Mouse (Mus musculus): Measurements from ENCODE around the gene Traf3ip1.

The Traf3ip1 gene

DNA sequence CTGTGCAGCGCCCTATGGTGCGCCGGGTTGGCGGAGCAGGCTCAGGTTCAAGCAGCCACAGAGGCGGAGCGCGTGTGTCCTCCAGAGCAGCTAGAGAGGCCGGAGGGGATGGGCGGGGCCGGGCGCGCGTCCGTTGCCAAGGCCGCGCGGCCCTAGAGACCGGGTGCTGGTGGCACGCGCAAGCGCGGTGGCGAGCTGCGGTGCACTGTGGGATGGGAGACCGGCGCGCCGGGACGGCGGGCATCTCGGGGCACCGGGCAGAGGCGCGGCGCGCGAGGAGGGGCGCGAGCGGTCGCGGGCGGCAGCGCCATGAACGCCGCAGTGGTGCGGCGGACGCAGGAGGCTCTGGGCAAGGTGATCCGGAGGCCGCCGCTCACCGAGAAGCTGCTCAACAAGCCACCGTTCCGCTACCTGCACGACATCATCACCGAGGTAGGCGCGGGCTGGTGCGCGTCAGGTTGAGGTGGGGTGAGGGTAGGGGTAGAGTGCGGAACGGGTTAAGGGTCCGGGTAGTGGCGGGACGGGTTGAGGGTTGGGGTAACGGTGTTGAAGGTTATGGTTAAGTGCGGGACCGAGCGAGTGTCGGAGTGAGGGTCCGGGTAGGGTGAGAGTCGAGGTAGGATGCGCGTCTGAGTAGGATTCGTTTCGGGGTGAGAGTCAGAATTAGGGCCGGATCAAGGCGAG is at the start of gene Traf3ip1:
Gene Traf3ip1 (plus strand): TSS at position 191 of the 684 bp plus-strand sequence.
- peak; percentile 93 for DNase-seq

DNA sequence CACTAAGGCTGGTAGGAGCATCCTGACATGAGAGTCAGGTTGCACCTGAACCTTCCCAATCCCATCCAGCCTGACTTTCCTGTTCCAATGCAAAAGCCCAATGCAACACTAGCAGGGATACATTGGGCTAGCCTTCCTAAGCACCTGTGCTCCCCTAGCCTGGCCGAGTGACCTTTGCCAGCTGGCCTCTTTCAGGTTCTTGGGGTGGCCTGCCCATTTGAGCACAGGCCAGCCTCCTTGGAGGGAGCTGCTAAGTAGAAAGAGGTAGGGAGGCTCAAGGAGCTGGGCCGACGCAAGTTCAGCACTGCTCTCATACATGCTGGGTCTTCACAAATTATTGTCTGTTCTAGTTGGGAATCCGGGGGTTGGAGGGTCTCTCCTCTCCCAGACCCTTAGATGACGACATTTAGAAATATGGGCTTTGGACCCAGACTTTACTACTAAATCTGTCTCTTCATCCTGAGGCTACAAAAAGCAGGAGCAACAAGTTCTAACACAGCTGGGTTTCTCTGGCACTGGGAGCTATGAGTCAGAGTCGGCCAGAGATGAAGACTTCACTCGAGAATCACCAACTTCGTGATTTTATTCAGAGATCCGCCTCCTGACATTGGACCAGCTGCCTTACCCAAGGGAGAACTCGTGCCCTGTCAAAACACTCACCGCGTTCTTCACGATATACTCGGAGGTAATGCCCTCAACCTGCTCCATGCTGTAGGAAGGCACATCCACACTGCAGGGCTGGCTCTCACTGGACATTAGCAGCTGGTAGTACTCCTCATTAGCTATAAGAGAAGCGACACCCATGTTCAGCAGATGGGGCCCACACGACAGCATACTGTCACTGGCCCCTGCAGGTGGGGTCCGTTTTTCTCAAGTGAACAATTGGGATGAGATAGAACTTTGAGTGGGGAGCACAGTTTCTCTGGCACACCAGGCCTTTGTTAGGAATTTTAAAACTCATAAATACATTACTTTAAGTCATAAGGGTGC is 49.3 kb upstream of the Traf3ip1 start:
- DNase-seq = no peak

DNA sequence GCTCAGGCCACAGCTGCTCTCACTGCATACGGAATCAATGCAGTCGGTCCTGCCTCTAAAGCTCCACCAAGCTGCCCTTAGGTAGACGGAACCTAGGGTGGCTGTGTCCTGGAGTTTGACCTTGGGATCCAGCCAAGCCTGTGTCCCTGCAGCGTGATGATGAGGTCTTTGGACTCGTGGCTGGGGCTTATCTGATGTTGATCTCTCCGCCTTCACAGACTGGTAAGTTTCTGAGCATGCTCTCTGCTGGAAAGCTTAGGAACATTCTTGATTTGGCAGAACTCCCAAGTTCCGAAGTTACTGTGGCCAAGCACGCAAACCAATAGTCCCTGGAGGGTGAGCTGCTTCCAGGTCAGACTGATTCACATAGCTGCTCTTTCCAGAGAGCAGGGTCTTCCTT is 48.4 kb upstream of the Traf3ip1 start:
- DNase-seq = peak; percentile 96 to 97

DNA sequence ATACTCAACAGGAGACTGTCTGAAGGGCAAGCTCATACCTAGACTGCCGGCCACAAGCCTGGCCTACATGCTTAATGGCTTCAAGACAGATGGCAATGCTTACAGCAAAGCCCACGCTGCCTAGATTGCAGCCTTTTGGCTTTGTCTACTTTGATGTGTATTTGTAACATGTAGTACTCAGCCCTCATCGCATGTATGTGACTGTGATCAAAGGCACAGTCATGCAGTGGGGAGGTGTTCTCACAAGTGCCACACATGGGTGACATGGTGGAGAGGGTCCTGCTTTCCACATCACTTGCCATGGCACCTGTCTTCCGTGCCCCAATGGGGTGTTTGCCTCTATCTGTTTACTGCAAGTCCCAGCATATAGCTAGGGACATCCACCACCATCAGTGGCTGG is 47.9 kb upstream of the Traf3ip1 start:
- no peak for DNase-seq

DNA sequence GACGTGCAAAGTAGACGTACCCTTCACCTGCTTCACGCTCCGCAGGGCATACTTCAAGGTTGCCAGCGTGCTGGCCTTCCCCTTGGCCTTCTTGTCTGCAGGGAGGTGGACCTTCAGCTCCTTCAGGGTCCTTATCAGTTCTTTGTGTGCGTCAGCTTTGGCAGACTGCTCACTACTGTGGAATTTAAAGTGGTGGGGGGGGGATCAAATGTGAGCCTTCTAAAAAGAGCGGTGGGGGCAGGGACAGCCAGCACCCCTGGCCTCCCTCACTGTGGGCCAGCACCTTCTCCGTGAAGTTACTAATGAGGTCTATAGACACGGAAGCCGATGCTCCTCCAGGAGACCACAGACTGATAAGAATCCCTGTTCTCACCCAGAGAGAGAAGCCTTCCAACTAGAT is 45.8 kb upstream of the Traf3ip1 start:
- no peak for DNase-seq

DNA sequence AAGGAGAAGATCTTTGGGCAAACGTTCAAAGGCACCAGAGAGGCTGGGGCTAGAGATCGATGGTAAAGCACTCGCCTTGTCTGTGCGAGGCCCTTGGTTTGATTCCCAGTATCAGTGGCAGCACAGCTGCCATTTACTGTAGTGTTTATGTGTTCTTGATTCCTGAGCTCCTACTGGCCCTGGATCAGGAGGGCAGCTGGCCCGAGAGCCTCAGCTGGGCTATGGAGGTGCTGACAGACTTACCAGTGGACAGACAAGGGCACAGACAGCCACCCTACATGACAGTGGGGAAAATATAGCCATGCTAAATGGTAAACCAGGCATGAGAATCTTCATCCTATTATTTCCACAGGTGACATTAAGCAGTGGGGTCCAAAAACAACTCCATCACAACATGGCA is 43.6 kb upstream of the Traf3ip1 start:
- no peak for DNase-seq

DNA sequence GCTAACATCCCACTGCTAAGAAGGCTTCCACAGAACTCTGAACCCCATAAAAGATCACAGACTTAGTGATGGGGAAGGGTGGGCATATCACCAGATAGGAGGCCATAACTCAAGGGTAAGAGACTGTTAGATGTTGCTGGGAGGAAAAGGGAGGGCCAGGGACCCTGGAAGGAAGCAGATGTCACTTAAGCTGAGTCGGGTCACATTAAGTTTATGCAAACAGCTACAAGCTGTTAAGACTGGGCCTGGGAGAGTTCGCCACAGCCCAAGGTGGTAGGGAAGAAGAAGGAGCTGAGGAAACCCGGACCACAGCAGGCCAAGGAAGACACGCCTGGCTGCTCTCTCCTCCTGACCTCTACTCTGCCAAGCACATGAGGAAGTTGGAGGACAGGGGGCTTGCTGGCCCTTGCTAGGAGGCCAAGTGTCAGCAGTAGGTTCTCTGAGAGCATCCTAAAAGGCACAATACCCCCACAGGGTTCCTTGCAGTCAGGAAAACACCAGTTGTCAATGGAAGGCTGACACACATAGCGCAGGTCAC is 42.8 kb upstream of the Traf3ip1 start:
- peak in 1 of 2 experiments; percentile 37 for DNase-seq

DNA sequence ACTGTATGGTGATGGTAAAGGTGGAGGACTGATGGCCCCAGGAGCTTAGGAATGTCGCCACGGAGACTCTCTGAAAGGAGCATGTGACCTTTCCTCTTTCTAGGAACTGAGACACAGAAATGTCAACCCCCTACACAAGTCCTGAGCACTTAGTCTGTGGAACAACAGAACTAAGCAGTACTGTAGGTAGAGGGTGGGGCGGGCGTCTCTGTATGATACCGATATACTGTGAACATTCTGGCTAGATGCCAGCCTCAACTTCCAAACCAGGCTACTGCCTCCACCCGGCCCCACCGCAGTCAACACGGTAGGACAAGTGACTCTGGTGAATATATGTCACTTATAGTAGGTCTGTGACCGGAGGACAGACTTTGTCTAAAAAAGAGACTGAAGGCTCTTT is 40.5 kb upstream of the Traf3ip1 start:
- DNase-seq = peak in 1 of 2 experiments; percentile 33

DNA sequence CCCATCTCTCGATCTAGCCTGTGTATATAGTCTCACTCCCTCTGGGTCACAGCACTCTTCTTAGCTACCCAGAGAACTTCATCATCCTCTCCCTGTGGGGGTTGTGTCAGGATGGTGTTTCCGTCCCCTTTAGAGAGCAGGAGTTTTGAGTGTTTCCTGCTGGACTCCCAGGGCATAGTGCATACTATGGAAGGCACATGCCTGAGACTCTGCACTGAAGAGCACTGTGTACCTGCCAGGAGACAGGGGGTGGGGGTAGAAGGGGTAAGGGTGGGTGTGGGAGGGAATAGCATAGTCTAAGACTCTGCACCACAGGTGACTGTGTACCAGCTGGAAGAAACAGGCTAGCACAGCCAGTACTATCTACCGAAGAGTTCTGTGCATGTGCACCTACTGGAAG is 40.1 kb upstream of the Traf3ip1 start:
- DNase-seq = peak in 1 of 2 experiments; percentile 38

DNA sequence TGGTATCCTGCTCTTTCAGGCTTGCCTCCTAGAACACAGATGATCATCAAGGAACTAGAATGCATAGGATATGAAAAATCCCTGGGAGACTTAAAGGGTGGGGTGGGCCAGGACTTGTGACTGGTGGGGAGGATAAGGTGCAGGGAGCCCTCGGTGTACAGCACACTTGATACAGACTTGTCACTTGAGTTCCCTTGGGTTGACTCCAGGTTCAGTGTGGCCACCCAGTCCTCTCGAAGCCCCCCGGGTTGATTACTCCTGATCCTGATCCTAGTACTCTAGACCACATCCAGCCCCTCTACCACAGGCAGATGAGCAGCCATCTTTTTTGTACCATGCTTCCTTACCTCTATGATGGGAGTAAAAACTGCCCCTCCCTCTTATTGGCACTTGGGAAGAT is 39.5 kb upstream of the Traf3ip1 start:
- peak in 1 of 2 experiments; percentile 7 for DNase-seq

DNA sequence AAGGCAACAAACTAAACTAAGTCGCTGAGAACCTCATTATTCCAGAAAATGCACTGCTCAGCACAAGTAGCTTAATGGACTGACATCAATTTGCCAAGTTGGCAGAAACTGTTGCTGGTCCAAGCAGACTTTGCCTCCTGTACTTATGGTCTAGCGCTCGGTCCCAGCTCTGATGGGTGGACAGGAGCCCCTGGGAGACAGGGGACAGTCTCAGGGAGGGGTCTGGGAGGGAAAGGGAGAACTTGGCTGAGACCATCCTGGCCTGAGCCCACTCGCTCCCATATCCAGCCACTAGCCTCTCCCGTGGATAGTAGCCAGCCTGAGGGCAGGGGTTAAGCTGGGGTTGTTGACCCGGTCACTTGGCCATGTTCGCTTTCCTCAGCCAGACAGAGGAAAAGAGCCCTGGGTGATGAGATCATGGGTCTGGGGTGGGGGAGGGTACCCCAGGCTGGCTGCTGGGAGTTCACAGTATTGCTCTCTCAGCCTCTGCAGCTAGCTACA is 38.7 kb upstream of the Traf3ip1 start:
- DNase-seq = peak; percentile 86 to 91

DNA sequence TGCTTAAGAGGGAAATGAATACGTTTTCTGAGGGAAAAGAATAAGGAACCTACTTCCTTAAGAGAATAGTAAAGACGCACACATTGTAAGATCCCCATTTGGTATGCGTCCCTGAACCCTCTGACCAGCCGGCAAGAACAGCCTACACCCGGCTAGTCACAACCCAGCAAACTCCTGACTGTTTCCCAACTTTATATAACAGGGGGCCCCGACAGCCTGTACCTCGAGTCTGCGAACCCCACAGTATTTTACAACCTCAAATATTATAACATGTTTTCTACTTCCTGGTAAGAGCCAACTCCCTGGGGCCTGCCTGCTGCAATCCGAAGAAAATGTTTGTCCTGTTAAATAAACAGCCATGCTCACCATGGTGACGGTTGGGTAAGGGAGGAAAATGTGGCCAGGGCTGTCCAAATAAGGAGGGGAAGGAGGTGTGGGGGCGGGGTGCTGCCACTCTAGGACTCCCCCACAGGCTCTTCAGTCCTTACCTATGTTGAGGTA is 38.1 kb upstream of the Traf3ip1 start:
- DNase-seq = peak; percentile 70 to 74

DNA sequence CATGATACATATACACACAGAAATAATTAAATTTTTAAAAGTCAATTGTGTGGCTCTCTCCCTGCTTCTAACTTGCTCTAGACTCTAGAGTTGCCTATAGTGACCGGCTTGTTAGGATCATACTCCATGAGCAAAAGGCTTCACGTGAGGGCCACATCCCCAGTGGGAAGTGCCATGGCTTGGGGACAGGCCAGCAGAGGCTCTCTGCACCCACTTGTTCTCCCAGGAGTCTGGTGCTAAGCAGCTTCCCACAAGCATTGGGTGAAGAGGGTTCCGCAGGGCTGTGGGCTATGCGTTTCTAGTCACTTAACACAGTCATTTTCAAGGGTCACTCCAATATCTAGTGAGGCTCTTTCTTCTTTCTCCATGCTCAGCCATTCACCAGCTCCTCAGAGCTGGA is 37.3 kb upstream of the Traf3ip1 start:
- peak in 1 of 2 experiments; percentile 20 for DNase-seq

DNA sequence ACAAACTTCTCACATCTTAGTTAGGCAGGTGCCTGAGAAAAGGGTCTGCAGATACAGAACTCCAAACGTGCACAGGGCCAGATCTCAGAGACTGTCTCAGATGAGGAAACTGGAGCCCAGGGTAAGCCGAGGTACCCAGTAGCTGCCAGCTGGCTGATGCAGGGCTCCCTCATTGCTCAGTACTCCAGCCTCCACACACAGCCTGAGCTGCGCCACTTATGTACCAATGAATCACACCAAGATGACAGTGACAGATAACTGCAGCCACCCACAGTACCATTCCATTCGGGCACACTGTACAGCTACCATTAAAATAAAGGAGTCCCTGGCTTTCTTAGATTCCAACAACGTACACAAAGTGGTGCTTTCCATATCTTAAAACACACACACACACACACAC is 36.7 kb upstream of the Traf3ip1 start:
- DNase-seq = peak in 1 of 2 experiments; percentile 20

DNA sequence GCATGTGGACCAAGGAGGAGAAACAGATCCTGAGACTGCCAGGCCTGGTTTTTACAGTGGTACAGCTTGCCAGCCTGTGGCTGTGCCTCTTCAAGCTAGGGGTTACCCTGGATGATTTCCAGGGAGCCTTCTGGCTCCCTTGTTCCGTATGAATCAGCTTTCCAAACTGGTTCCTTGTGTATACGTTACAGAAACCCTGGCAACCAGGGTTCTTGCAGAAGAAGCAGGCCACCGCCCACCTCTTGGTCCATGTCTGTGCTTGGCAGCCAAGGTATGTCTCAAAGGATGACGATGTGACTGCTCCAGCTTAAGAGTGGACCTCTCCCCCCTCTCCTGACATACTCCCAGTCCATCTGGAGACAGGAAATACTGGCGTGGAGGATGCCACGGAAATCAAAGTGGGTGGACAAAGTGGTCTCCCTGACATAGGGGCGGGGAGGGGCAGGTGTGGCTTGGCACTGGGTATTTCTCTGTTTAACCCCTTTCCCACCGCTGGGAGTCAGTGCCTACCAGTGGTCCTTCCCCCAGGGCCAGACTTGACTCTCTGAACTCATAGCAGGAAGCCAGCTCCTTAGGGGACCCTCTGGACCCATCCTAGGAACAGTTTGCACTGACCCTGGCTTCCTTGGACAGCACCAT is 36.1 kb upstream of the Traf3ip1 start:
- DNase-seq = peak; percentile 58 to 66

DNA sequence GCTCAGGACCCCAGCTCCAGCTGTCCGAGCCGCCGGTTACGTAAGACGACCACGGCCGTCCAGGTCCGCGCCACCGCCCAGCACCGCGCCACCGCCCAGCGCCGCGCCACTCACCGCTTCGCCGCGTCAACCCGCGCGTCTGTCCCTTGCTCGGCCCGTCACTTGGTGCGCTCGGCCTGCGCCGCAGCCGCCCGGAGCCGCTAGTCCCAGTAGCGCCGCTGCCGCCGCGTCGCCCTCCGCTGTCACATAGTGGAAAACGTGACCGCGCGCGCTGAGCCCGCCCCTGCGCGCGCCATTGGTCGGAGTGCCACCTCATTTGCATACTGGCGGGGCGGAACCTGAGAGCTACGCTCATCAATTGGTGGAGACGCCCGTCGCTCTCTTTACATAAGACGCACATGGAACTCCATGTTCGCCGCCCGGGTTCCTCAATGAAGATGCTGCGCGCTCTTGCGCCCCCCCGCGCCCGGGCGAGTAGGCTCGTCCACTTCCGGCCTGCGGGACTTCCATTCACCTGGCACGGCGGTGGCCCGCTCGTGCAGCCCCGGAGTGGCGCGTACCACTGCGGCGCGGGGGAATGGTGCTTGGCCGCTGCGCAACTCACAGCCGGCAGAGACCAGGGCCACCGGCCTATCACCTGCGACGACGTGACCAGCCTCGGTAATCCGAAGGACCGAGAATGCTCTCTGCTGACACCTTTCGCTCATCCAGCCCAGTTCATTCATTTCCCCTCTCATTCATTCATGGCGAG is 35.2 kb upstream of the Traf3ip1 start, which contains the start of gene Per2:
Gene Per2 (minus strand): TSS at position 266 of the 751 bp plus-strand sequence.
- peak; percentile 99 to 100 for DNase-seq

DNA sequence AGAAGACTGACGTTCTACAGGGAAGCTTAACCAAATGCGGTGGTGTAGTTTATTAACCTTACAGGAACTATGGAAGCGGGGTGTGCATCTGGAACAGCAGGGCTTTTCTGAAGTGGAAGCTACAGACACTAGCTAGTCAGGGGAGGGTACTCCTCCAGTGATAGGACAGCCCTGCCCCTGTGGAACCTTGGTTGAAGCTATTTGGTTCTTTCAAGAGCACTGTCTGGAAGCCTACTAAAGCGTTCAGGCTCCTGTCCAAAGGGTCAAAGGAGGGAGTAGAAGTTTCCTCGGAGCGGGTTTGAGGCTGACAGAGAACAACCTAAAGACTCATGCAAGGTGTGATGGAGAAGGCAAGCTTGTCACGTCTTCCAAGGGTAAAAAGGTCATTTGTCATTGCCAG is 34.4 kb upstream of the Traf3ip1 start:
- peak in 1 of 2 experiments; percentile 15 for DNase-seq

DNA sequence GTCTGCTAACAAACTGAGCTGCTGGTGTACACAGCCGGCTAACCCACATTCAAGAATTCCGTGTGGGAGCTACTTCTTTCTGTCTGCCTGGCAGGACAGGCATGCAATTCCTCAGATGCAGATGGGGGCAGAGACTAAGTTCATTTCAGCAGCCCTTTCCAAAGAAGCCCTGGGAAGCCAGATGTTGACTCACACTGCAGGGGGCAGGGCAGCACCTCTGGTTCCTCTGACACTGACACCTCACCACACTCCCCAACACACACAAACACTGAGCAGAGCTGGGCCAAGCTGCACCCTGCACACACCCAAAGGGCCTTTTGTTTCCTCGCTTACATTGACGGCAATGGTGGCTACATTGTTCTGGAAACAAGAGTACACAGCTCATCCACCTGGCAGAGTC is 33.9 kb upstream of the Traf3ip1 start:
- DNase-seq = peak in 1 of 2 experiments; percentile 12

DNA sequence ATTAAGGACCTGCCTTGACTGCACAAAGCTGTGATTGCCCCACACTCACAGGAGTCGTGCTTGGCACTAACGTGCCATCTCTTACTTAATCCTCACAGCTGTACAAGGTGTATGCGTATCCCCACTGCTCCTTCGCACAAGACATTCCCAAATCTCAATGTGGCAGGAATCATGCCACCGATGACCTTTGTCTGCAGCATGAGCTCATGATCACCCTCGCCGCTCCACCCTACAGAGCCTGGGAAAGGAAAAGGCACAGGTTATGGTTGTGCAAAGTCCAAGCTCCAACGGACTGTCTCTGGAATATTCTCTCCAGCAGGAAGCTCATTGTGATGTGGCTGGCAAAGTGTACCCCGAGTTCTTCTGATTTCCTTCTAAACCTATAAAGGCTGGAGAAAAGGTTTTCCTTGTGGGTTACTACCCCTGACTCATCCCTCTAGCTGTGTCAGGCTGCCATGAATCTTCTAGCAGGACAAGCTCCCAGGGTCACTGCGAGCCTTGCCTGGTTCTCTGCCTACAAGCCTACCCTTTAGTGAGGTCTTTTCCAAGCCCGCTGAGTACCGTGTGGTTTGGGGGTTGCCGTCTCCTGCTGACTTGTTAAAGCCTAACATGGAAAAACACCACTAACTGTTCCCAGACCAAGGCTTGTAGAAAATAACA is 31.0 kb upstream of the Traf3ip1 start:
- peak; percentile 70 to 76 for DNase-seq

DNA sequence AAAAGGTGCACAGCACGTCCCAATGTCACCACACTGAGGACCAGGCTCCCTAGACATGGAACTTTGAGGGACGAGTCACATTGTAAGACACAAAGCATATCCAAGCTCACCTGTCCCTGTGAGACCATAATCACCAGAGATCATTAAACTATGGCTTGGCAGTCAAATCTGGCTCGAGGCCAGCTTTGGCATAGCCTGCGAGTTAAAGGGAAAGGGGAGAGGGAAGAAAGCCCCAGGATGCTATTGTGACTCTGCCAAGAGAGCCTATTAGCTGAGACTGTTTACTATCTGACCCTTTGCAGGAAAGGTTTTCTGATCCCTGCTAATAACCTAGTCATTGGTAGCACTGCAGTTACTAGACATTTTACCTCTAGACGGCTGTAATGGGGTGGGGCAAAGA is 30.0 kb upstream of the Traf3ip1 start:
- peak; percentile 72 to 81 for DNase-seq

DNA sequence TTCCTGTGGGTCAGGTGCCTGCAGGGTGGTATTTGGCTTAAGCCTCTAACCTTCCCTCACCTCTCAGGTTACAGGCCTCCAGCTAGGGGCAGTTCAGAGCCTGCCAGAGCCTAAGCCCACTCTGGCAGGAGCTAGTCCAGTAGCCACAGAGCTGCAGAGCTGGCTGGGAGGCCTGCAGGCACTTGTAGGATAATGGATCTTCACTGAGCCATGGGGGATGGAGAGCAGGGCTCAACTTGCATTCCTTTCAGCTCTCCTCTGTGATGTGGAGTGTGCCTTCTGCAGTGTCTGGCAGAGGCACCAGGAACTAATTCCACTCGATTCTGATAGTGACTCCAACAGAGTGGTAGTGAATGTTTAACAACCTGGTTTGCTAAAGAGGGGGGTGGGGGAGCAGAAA is 29.2 kb upstream of the Traf3ip1 start:
- DNase-seq = peak; percentile 81 to 86

Measured in kidney, adult 8-10 months (tissue).